Mouse (Mus musculus) lung, adult 2 months (tissue): ENCODE results near the gene Map7d3. TPM values are rescaled to one million over a fixed set of nuclear protein-coding genes. Genes with fewer than 3 reads are reported as not detected.

Experiments
- DNase-seq: peaks from one replicate; pipeline ENCODE4 v3.0.0; 2022
- H3K4me1 ChIP-seq: fragments of 200-500 bp; 2 replicates; pipeline ENCODE4 v1.6.1; 2011; ENCODE audit warnings: low read length; ENCODE audit not compliant: control insufficient read depth, insufficient read depth
- H3K4me3 ChIP-seq: fragments of 200-500 bp; replicated peaks from 2 replicates; pipeline ENCODE3; 2011; ENCODE audit warnings: low read depth, mild to moderate bottlenecking, control low read depth, low read length; ENCODE audit errors: extremely low read depth
- CTCF ChIP-seq: fragments of 200-500 bp; IDR thresholded peaks from 2 replicates; pipeline ENCODE4 v1.5.1; 2011; ENCODE audit warnings: mild to moderate bottlenecking, low read length, control low read depth; ENCODE audit not compliant: insufficient read depth
- POLR2A ChIP-seq: fragments of 200-500 bp; IDR thresholded peaks from 2 replicates; pipeline ENCODE4 v1.6.1; 2011; ENCODE audit warnings: low read depth, mild to moderate bottlenecking, control low read depth, low read length, borderline replicate concordance; ENCODE audit errors: extremely low read depth
- WGBS: fragments of 180-500 bp; shearing (Covaris S2); methylation state at CpG from one replicate; pipeline ENCODE4 v1.1.7; 2018; 5-methylcytosine and 5-hydroxymethylcytosine counted together
- polyA plus RNA-seq: library from polyadenylated mRNA; depleted of rRNA; stranded (reverse); fragments of >200 nt; gene quantifications from 2 replicates; pipeline ENCODE4 v1.2.3, GENCODE M21; 2012; rRNA removed

The Map7d3 gene
- polyA plus RNA-seq, 1 experiment: 0.19 TPM

GRCm38 (mm10) chrX:56751536-56751935, 70.6 kb downstream of the Map7d3 start:
- TF ChIP-seq POLR2A (no peak), CTCF (no peak)
- 40% methylated on average over 4 of the region's 4 CpGs for WGBS
- DNase-seq: no peak
- Histone ChIP-seq H3K4me3 (no peak overlapping the region), H3K4me1 (peaks cover 3% of the 10 kb centered on the region; the same call in 1 of the 2 replicates)

Other genes starting within 250 kb of the Map7d3 start
- gene Mmgt1, start 224.3 kb downstream of the Map7d3 start, polyA plus RNA-seq: 5.0 and 8.3 TPM in 2 replicates
- gene Slc9a6, start 212.6 kb downstream of the Map7d3 start, polyA plus RNA-seq: 29.7 and 29.9 TPM in 2 replicates
- gene Fhl1, start 90.5 kb downstream of the Map7d3 start, polyA plus RNA-seq: 559 and 762 TPM in 2 replicates
- not detected in 2 replicates for gene Adgrg4, start 47.8 kb upstream of the Map7d3 start, polyA plus RNA-seq
- gene Brs3, start 220.7 kb upstream of the Map7d3 start, polyA plus RNA-seq: not detected in 2 replicates
- gene Htatsf1, start 231.3 kb upstream of the Map7d3 start, polyA plus RNA-seq: 16.6 and 21.2 TPM in 2 replicates